Mouse (Mus musculus): Measurements from ENCODE around the gene Siglecg.

- TF ChIP-seq POLR2A (IDR thresholded peaks at IDR 0.05; ENCODE audit: borderline replicate concordance, low read depth, low read length), result no peak
- TF ChIP-seq CTCF (IDR thresholded peaks at IDR 0.05; ENCODE audit: low read depth, low read length), result no peak
These were observed 30.6 kb downstream of the Siglecg start for GRCm38 (mm10) chr7:43438611-43439010.
